16 mouse cellular contexts compared by ENCODE assay signal in the genomic region with DNA sequence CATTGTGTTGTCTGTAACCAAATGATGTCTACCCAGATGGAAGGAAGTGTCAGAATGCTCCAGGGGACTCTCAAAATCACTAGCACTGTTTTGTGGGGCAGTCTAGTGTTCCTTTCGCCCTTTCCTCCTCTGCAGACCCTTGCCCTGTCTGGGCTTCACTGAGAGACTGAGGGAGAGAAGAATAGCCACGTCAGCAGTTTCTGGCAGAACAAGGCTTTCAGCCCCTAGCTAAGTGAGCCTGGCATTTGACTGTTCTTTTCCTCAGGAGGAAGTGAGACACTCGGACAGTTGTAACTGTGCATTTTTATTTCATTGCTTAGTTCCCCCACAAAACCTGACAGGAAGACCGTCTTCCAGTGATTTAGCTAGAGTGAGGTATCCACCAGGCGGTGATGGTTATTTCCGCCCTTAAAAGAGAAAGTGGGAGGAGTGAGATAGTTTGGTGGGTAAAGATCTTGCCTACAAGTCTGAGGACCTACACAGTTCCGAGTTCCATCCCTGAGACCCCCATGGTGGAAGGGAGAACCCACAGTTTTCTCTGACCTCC.
DNase-seq lines count a peak whose midpoint lies in the region; ATAC-seq and TF ChIP-seq lines count a peak whose summit lies in the region.
"Had no signal": no experiment of that assay in that cellular context is flagged by ENCODE, and none has a peak within 500 bp of the region (broad histone marks: within the 10 kb centered on the region; RNA-seq: fewer than 3 reads in every experiment).

No protein-coding gene starts in this region.

- no peak for DNase-seq in spleen, adult 2 months (ENCODE audit: low read depth in 1 of 2, low spot score in 2 of 2)
- DNase-seq in spleen, postnatal 14 days (ENCODE audit: low spot score in 2 of 2) = no peak
- peak; percentile 24 for DNase-seq in CH12.LX (ENCODE audit: extremely low read depth)
- no peak for DNase-seq in stomach, postnatal 0 days (ENCODE audit: low spot score)
- no peak for DNase-seq in embryo, embryonic 9.5 days (ENCODE audit: extremely low spot score)
- DNase-seq in kidney, adult 8-10 months = no peak
- DNase-seq: cerebellum, postnatal 25 days; kidney, postnatal 14 days; lung, postnatal 14 days; midbrain, embryonic 14.5 days had no signal

- H3K4me2 ChIP-seq in CH12.LX (ENCODE audit: insufficient read depth, low read depth, poor library complexity, severe bottlenecking) = peak overlapping the region; percentile 38
- no peak overlapping the region for H3K4me2 ChIP-seq in stomach, postnatal 0 days (replicated peaks; ENCODE audit: low read depth)
- H3K4me2 ChIP-seq: embryonic facial prominence, embryonic 15.5 days; forebrain, embryonic 13.5 days; heart, embryonic 12.5 days; limb, embryonic 13.5 days had no signal

- no peaks in the 10 kb centered on the region for H3K36me3 ChIP-seq in spleen, adult 2 months (ENCODE audit: control insufficient read depth, insufficient read depth, low read length)
- H3K36me3 ChIP-seq in CH12.LX (replicated peaks in 1 of 2; ENCODE audit: control insufficient read depth in 1 of 2, insufficient read depth in 1 of 2, low read length in 1 of 2) = no peaks in the 10 kb centered on the region
- H3K36me3 ChIP-seq in stomach, postnatal 0 days (ENCODE audit: control insufficient read depth, insufficient read depth, low read length) = no peaks in the 10 kb centered on the region
- H3K36me3 ChIP-seq: embryonic facial prominence, embryonic 15.5 days; heart, embryonic 12.5 days; limb, embryonic 13.5 days had no signal

- H3K79me2 ChIP-seq in CH12.LX (replicated peaks; ENCODE audit: control insufficient read depth, extremely low read depth, insufficient read depth, poor library complexity, severe bottlenecking) = no peaks in the 10 kb centered on the region

- no peak for TF ChIP-seq POLR2A in spleen, adult 2 months (IDR thresholded peaks at IDR 0.05; ENCODE audit: low read depth, low read length)
- no peak for TF ChIP-seq POLR2A in CH12.LX (IDR thresholded peaks at IDR 0.05; ENCODE audit: low read depth, low read length)

- peak; percentile 65 for ATAC-seq in granulocyte monocyte progenitor cell, adult 5-6 weeks (replicated peaks; ENCODE audit: poor library complexity, severe bottlenecking)
- no peak for ATAC-seq in stomach, postnatal 0 days (ENCODE audit: low FRiP score, low TSS enrichment)
- ATAC-seq: forebrain, embryonic 13.5 days; intestine, embryonic 16.5 days had no signal

- H3K4me3 ChIP-seq in spleen, adult 2 months (ENCODE audit: extremely low read depth, insufficient read depth, insufficient read length) = no peak overlapping the region
- H3K4me3 ChIP-seq in CH12.LX (replicated peaks in 1 of 3; ENCODE audit: low read depth in 2 of 3, low read length in 2 of 3, poor library complexity in 1 of 3) = no peak overlapping the region
- H3K4me3 ChIP-seq in stomach, postnatal 0 days (ENCODE audit: low read depth, low read length) = no peak overlapping the region
- H3K4me3 ChIP-seq: embryonic facial prominence, embryonic 15.5 days; forebrain, embryonic 13.5 days; heart, embryonic 12.5 days; limb, embryonic 13.5 days had no signal

- TF ChIP-seq CTCF in spleen, adult 2 months (IDR thresholded peaks at IDR 0.05; ENCODE audit: extremely low read depth, insufficient read depth, insufficient read length, insufficient replicate concordance) = no peak
- no peak for TF ChIP-seq CTCF in CH12.LX (conservative IDR thresholded peaks at IDR 0.05 in 1 of 2, IDR thresholded peaks at IDR 0.05 in 1 of 2; ENCODE audit: low read depth in 2 of 2, low read length in 2 of 2)
- no peak for TF ChIP-seq CTCF in stomach, postnatal 0 days (IDR thresholded peaks at IDR 0.05; ENCODE audit: low read depth)

- dilution Hi-C loops in CH12.LX (cut with MboI; ENCODE audit: extremely low pct_ligation_motif_present, extremely low pct_unique_long_range_greater_than_20kb, low sequenced_read_pairs) = no loop called here

- no peaks in the 10 kb centered on the region for H3K27me3 ChIP-seq in spleen, adult 2 months (ENCODE audit: control insufficient read depth, insufficient read depth, low read length)
- H3K27me3 ChIP-seq in CH12.LX (replicated peaks) = no peaks in the 10 kb centered on the region
- no peaks in the 10 kb centered on the region for H3K27me3 ChIP-seq in stomach, postnatal 0 days (ENCODE audit: control insufficient read depth, insufficient read depth, low read length)
- H3K27me3 ChIP-seq: embryonic facial prominence, embryonic 15.5 days; forebrain, embryonic 13.5 days; heart, embryonic 12.5 days; limb, embryonic 13.5 days had no signal

- TF ChIP-seq EP300 in CH12.LX (IDR thresholded peaks at IDR 0.05; ENCODE audit: low read length) = no peak
- no peak for TF ChIP-seq EP300 in stomach, postnatal 0 days (optimal IDR thresholded peaks at IDR 0.05)

- peaks cover 17% of the 10 kb centered on the region; the same call in 1 of the 2 replicates for H3K4me1 ChIP-seq in spleen, adult 2 months (ENCODE audit: control insufficient read depth, insufficient read depth, insufficient read length)
- peaks cover 25 to 68% of the 10 kb centered on the region in 2 experiments for H3K4me1 ChIP-seq in CH12.LX (ENCODE audit: control insufficient read depth in 1 of 2, insufficient read depth in 2 of 2)
- no peaks in the 10 kb centered on the region; the same call in 1 of the 2 replicates for H3K4me1 ChIP-seq in stomach, postnatal 0 days (replicated peaks; ENCODE audit: control insufficient read depth, insufficient read depth)

- 14% methylated on average over 7 of the region's 7 CpGs for WGBS in spleen, adult 2 months
- 82% methylated on average over 7 of the region's 7 CpGs for WGBS in stomach, postnatal 0 days

- H3K9ac ChIP-seq in CH12.LX (ENCODE audit: insufficient read depth, low read depth) = no peak overlapping the region
- H3K9ac ChIP-seq in stomach, postnatal 0 days (ENCODE audit: low read length) = no peak overlapping the region
- H3K9ac ChIP-seq: embryonic facial prominence, embryonic 15.5 days; forebrain, embryonic 13.5 days; heart, embryonic 12.5 days; limb, embryonic 13.5 days had no signal

- no peaks in the 10 kb centered on the region for H3K9me3 ChIP-seq in CH12.LX (replicated peaks; ENCODE audit: low read length)
- no peaks in the 10 kb centered on the region for H3K9me3 ChIP-seq in stomach, postnatal 0 days (ENCODE audit: control insufficient read depth, low read length)
- H3K9me3 ChIP-seq: embryonic facial prominence, embryonic 15.5 days; forebrain, embryonic 13.5 days; heart, embryonic 12.5 days; limb, embryonic 13.5 days had no signal

- in situ Hi-C loops in CH12.LX (cut with MboI; ENCODE audit: low pct_ligation_motif_present, low pct_unique_long_range_greater_than_20kb, low sequenced_read_pairs) = no loop called here

- H3K27ac ChIP-seq in spleen, adult 2 months (ENCODE audit: insufficient read depth, low read length) = peak overlapping the region; percentile 40
- H3K27ac ChIP-seq in CH12.LX (ENCODE audit: insufficient read depth, low read depth) = no peak overlapping the region
- peak overlapping the region; percentile 14; the same call in 1 of the 2 replicates for H3K27ac ChIP-seq in stomach, postnatal 0 days (replicated peaks)
- H3K27ac ChIP-seq: embryonic facial prominence, embryonic 15.5 days; forebrain, embryonic 13.5 days; limb, embryonic 13.5 days had no signal

- no peak for TF ChIP-seq RAD21 in CH12.LX (IDR thresholded peaks at IDR 0.05; ENCODE audit: low read depth, low read length)

TF ChIP-seq in CH12.LX, 34 proteins besides CTCF, POLR2A, EP300 and RAD21:
- TF ChIP-seq MAFK (IDR thresholded peaks at IDR 0.05; ENCODE audit: insufficient replicate concordance, low read length) (peak; percentile 100), TBP (conservative IDR thresholded peaks at IDR 0.05; ENCODE audit: low read depth, low read length) (no peak), PAX5 (IDR thresholded peaks at IDR 0.05; ENCODE audit: low read length) (no peak)
